Mouse (Mus musculus): ENCODE measurements around the gene 9530003J23Rik.
"Not testable (repeated sequence)": the region's sequence is repeated elsewhere in the genome, so short reads cannot be mapped to it uniquely, and the experiment has no call there.

Gene 9530003J23Rik

DNA sequence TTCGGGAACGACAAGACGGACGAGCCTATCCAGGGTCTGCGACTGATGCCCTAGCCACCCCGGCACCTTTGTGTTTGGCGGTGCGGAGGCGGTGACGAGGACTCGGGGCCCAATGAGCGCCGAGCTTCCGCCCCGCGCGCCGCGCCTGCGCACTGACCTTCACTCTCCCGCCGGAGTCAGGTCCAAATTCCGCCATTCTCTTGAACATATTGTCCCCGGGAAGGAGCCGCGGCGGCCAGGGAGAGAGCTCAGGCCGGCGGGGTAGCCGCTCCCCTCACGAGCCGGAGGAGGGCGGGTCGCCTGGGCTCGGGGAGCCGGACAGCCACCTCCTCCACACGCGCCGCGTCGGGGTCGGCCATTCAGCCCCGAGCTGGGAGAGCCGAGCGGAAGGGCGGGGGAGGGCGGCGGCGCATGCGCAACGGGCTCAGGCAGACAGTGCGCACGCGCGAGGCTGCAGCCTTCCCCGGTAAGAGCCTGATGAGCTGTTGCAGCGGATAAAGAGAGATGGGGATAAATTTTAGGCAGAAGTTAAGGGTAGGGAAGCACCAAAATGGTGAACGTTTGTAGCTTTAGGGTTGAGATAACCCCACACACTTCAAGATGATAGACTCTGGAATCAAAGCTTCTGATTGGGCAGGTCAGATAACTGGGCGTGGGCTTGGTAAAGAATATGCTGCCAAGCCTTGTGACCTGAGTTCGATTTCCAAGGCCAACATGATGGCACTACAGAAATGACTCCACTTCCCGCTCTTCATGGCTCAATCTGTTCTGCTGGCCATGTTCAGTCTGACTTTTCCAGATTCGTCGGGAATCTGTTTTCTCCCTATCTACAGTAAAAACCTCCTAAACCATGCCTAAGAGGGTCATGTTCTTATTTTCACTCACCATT lies 14.2 kb downstream of the 9530003J23Rik start, which contains the start of gene Yeats4:
Gene Yeats4 (minus strand): TSS at position 406 of the 889 bp plus-strand sequence.
- DNase-seq = peak; percentile 92 to 95

- no peak for DNase-seq
Observed at GRCm38 (mm10) chr10:117223758-117224101, 14.8 kb downstream of the 9530003J23Rik start.

- no peak for DNase-seq
Observed at GRCm38 (mm10) chr10:117222821-117223220, 15.7 kb downstream of the 9530003J23Rik start.

GRCm38 (mm10) chr10:117218351-117218750 lies 20.2 kb downstream of the 9530003J23Rik start:
- no peak for DNase-seq

- no peak for DNase-seq
Observed at GRCm38 (mm10) chr10:117217246-117217840, 21.2 kb downstream of the 9530003J23Rik start.

GRCm38 (mm10) chr10:117216793-117217192 lies 21.7 kb downstream of the 9530003J23Rik start:
- peak; percentile 40 to 63 for DNase-seq

DNA sequence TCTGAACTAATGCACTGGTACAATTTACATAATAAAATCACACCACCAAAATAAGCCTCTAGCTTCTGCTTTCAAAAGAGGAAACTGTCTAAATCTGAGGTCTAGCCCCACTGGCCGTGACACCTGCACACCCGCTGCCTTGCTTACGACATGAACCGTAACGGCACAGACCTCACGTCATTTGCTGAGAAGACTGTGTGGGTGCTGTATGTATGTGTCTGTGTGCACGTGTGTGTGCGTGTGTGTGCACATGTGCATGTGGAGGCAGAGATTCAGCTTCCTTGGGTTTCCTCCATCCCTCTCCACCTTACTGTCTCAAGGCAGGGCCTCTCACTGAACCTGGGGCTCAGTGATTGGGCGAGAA lies 22.4 kb downstream of the 9530003J23Rik start:
- DNase-seq = peak; percentile 57 to 75

GRCm38 (mm10) chr10:117215409-117216131 lies 22.9 kb downstream of the 9530003J23Rik start:
- peak; percentile 60 to 61 for DNase-seq

- DNase-seq = no peak
Observed at GRCm38 (mm10) chr10:117211023-117211422, 27.5 kb downstream of the 9530003J23Rik start.

GRCm38 (mm10) chr10:117209469-117209938 lies 29.0 kb downstream of the 9530003J23Rik start:
- peak in 1 of 2 experiments; percentile 36 for DNase-seq

- not testable (repeated sequence) for DNase-seq
Observed at GRCm38 (mm10) chr10:117208787-117209186, 29.7 kb downstream of the 9530003J23Rik start.

- DNase-seq = no peak
Observed at GRCm38 (mm10) chr10:117208221-117208620, 30.3 kb downstream of the 9530003J23Rik start.

DNA sequence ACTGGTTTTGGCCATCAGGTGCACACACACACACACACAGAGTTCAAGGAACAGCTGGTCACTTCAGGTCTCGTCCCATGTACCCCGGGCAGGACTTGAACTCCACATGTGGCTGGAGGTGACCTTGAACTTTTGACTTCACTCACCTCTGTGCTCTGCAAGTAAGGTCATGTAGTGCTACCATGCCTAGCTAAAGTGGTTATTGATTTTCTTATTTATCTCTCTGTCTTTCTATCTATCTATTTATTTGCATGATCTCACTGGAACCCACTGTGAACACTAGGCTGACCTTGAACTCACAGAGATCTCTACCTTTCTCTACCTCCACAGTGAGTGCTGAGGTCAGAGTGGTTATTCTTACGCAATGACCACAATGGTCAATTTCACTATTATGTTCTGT lies 32.4 kb downstream of the 9530003J23Rik start:
- no peak for DNase-seq

DNA sequence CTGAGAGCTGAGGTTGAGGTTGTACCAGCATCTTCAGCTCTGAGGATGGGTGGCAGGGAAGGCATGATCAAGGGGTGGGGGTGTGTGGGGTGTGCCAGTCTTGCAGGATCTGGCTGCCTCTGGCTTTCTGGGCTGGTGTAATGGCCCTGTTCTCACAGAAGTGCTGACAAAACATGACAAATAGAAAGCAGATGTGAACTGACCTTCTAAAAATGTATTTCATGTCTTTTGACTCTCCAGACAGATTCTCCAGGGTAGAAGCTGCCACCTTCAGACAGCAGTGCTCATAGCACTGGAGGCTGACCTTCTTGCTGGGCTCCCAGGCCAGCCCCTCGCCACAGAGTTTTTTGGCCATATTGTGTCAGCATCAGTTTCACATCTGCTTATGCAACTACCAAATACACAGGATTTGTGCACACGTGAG lies 34.9 kb downstream of the 9530003J23Rik start:
- no peak for DNase-seq

- DNase-seq = no peak
Observed at GRCm38 (mm10) chr10:117202981-117203557, 35.4 kb downstream of the 9530003J23Rik start.

DNA sequence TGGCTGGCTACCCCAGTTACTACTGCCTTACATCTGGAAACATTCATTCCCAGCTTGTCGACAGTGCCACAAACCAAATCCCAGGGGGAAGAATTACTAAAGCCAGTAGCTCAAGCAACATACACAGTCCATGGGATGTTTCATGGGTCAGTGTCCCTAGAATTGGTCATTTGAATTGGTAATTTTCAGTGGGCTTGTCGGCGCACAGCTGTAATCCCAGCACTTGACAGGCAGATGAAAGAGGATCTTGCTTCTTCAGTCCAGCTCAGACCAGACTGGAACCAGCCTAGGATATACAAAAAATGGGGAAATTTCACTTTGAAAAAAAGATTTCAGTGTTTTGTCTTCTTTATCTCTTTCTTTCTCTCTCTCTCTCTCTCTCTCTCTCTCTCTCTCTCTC lies 38.8 kb downstream of the 9530003J23Rik start:
- DNase-seq = no peak

GRCm38 (mm10) chr10:117196696-117197095 lies 41.8 kb downstream of the 9530003J23Rik start:
- DNase-seq = no peak

- no peak for DNase-seq
Observed at GRCm38 (mm10) chr10:117195748-117196147, 42.8 kb downstream of the 9530003J23Rik start.

- DNase-seq = no peak
Observed at GRCm38 (mm10) chr10:117195005-117195404, 43.5 kb downstream of the 9530003J23Rik start.

DNA sequence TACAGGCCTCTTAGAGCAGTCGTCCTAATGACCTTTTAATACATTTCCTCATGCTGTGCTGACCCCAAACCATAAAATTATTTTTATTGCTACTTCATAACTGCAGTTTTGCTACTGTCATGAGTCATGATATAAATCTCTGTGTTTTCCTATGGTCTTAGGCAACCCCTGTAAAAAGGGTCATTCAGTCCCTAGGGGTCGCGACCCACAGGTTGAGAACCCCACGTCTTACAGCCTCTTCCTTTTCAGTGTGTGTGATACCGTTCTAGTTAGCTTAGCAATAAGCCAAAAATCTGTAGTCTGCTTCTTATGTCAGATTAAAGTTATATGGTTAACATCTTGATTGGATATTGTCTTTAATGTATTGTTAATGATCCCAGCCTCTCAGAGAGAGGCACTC lies 45.1 kb downstream of the 9530003J23Rik start:
- no peak for DNase-seq

- DNase-seq = no peak
Observed at GRCm38 (mm10) chr10:117185399-117186089, 53.0 kb downstream of the 9530003J23Rik start.
